Mouse (Mus musculus) embryonic fibroblast, embryonic 13.5 days (primary cell): Measurements from ENCODE around the gene Tmem164. TPM values are rescaled to one million over a fixed set of nuclear protein-coding genes. Genes with fewer than 3 reads are reported as not detected.

ENCODE experiments used
- H3K27ac ChIP-seq: 2 replicates; pipeline ENCODE4 v1.5.1; 2012; ENCODE audit warnings: low read length, control low read depth, inconsistent platforms; ENCODE audit not compliant: insufficient read depth
- H3K4me1 ChIP-seq: 2 replicates; pipeline ENCODE4 v1.6.1; 2011; ENCODE audit warnings: low read length; ENCODE audit not compliant: control insufficient read depth, insufficient read depth
- H3K4me3 ChIP-seq: 2 replicates; pipeline ENCODE4 v1.5.1; 2011; ENCODE audit warnings: mild to moderate bottlenecking, control low read depth, low read length; ENCODE audit not compliant: insufficient read depth
- CTCF ChIP-seq: IDR thresholded peaks from 2 replicates; pipeline ENCODE4 v1.5.1; 2011; ENCODE audit warnings: mild to moderate bottlenecking, control low read depth, low read length, moderate library complexity, borderline replicate concordance; ENCODE audit not compliant: insufficient read depth
- POLR2A ChIP-seq: IDR thresholded peaks from 2 replicates; pipeline ENCODE4 v1.6.1; 2011; ENCODE audit warnings: low read depth, mild to moderate bottlenecking, control low read depth, low read length, moderate library complexity
- polyA plus RNA-seq: library from polyadenylated mRNA; stranded (reverse); fragments of >200 nt; gene quantifications from 2 replicates; pipeline ENCODE4 v1.2.4, GENCODE M21; 2011; ENCODE audit warnings: low read depth; ENCODE audit not compliant: missing spikeins, insufficient read length

Tmem164 gene
- polyA plus RNA-seq, 1 experiment, result 68.6 TPM

DNA sequence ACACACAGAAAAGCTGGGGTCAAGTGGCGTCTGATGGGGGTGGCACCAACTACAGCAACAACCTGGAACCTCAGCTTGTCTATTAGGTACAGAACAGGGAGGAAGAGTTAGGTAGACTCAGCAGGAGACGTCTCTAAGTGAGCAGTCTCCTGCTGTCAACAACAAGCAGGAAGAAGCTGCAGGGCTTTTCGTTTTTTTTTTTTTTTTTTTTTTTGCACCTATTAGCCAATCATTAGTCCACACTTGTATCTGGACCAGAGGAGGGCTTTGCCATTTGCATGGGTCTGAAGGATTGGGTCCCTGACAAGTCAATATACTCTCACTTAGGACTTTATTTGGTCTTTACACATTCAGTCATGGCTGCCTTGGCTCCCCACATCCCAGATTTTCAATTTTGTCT lies 4.0 kb upstream of the Tmem164 start:
- Histone ChIP-seq H3K27ac (no peak overlapping the region), H3K4me3 (no peak overlapping the region)
- TF ChIP-seq POLR2A, result no peak
- no peak for TF ChIP-seq CTCF

DNA sequence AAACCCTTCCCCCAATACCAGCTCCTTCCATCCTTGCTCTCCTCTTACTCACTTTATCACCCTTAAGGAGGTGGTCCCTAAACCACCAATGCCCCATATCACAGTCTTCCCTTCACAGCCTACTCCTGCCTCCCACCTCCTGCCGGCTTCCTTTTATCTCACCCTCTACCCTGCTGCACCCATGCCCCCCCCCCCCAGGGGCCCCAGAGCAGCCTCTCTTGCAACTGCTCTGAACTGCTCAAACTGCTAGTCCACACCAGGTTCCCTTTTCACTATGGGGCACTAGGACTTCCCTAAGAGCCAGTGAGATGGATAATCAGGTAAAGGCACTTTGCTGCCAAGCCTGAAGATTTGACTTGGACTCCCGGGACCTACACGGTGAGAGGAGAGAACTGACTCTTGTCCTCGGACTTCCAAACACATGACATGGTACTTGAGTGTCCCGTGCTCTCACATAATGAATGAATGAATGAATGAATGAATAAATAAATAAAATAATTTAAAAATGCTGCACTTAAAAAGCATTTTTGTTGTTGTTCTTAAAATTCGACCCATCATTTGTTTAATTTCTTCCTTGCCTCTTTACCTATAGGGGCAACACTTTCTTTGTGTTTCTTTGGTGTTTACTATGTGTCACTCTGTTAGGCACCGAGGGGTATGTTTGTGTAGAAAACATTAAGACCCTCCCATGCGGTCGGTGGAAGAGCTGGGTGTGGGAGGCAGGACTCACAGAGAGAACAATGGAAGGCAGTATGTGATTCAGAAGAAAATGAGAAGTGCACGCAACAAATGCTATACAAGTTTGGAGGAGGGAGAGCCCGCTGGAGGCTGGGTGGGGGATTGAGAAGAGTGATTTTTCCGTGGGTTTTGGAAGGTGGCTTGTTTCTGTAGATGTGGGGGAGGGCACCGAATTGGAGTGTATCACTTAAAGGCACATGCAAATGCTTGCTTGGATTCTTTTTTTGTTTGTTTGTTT lies 2.4 kb upstream of the Tmem164 start:
- Histone ChIP-seq H3K4me1 (no peaks in the 10 kb centered on the region; the same call in 1 of the 2 replicates), H3K27ac (no peak overlapping the region)

More for the DNA sequence above, 4.0 kb upstream of the Tmem164 start:
- no peaks in the 10 kb centered on the region for H3K4me1 ChIP-seq

DNA sequence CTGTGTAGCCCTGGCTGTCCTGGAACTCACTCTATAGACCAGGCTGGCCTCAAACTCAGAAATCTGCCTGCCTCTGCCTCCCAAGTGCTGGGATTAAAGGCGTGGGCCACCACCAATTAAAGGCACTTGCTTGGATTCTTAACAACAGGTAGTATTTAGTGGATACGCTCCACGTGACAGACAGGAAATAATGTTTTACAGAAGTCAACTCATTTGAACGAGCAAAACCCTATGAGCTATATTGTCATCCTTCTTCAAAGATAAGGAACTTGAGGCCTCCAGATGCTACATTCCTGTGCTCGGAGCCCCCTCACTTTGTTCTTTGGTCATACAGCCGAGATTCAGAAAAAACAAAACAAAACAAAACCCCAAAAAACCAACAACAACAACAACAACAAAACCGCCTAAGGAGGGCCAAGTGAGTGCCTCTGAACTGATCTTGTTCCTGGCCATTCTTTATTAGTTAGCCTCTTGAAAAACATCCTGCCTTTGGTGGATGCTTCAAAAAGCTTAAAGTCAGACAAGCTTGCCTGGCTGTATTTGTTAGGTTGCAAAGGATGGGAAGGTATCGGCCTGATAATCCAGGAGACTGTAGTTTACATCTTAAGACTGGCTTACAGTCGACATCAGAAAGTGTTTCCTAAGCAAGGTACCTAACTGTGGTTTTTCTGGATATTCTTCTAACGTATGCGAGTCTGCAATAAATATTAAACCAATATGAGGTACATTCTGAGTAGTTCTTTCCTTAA lies 1.5 kb upstream of the Tmem164 start:
- peak overlapping the region; percentile 91 for H3K27ac ChIP-seq
- H3K4me1 ChIP-seq, result no peaks in the 10 kb centered on the region; the same call in 1 of the 2 replicates
- H3K4me3 ChIP-seq, result no peak overlapping the region
- TF ChIP-seq POLR2A, result no peak
- TF ChIP-seq CTCF, result no peak

More for the DNA sequence above, 2.4 kb upstream of the Tmem164 start:
- no peak for TF ChIP-seq POLR2A
- no peak for TF ChIP-seq CTCF
- no peak overlapping the region for H3K4me3 ChIP-seq

DNA sequence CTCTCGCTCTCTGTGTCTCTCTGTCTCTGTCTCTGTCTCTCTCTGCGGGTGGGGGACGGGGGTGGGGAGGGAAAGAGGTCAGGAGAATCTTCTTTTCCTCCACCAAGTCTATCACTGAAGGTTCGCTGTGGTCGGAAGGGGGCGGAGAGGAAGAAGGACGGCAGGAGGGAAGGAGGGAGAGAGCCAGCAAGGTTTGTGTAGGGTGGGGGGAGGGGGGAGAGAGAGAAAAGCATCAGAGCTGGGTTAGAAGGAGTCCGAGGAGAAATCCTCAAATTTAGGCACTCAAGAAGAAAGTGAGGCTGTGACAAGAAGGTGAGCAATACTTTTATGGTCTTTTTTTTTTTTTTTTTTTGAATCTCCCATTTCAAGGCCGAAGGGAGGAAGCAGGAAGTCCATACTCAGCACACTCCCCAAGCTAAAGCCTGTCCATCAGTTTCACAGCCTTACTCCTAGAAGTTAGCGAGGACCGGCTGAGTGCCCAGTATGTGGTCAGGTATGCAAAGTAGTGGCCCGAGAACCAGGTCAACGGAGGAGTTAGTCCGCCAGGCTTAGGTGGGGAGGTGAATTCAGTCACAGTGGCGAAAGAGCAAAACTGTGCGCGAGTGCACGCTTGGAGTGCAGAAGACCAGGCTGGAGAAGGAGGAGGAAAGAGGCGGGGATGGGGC lies 683 bp upstream of the Tmem164 start:
- Histone ChIP-seq H3K27ac (peak overlapping the region; percentile 91), H3K4me3 (peak overlapping the region; percentile 47), H3K4me1 (no peaks in the 10 kb centered on the region; the same call in 1 of the 2 replicates)
- no peak for TF ChIP-seq CTCF
- TF ChIP-seq POLR2A, result peak; percentile 84

DNA sequence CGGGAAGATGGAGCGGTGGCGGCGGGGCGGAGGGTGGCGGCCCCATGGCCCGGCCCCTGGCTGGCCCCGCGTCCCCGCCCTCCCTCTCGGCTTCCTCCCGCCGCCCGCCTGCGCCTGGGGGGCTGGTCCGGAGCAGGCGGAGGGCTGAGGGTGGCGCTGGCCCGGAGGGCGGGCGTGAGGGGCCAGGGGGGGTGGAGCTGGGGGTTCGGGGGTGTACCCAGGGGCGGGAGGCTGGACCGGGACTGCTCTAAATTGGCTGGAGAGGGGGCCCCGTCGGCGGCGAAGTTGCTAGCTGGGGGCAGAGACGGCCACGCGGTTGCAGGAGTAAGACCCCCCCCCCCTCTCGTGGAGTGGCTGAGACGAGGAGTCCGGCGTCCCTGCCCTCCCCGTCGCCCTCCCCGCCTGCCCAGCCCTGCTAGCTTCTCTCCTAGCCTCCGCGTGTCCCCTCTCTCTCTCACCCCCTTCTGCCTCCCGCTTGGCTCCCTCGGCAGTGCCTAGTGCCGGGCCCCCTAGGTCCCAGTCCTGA lies 473 bp downstream of the Tmem164 start:
- Histone ChIP-seq H3K4me1 (peaks cover 2% of the 10 kb centered on the region), H3K27ac (peak overlapping the region; percentile 89), H3K4me3 (peak overlapping the region; percentile 93)
- TF ChIP-seq POLR2A, result peak; percentile 58
- no peak for TF ChIP-seq CTCF

- Histone ChIP-seq H3K27ac (peak overlapping the region; percentile 78), H3K4me3 (peak overlapping the region; percentile 93), H3K4me1 (peaks cover 2% of the 10 kb centered on the region)
- no peak for TF ChIP-seq CTCF
- no peak for TF ChIP-seq POLR2A
Measured at GRCm38 (mm10) chrX:142682176-142682820, 1.1 kb downstream of the Tmem164 start.

DNA sequence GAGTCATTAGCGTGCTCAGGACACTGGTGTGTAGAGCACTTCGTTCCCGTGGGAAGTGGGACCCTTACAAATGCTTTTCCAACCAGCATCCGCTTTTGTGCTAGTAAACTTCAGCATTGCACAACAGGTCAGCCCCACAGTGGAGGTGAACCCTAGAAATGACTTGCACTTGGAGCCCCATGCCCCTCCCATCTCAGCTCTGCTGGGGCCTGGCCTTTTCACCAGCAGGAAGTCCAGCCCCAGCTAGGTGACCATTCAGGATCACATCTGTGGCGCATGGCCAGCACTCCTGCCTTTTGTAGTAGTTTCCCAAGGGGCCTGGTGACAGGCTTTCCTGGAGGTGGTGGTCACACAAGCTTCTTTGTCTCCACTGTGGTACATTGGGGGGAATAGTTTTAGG lies 1.8 kb downstream of the Tmem164 start:
- TF ChIP-seq POLR2A (no peak), CTCF (no peak)
- Histone ChIP-seq H3K4me3 (peak overlapping the region; percentile 93), H3K4me1 (peaks cover 4% of the 10 kb centered on the region), H3K27ac (0 out of 2 replicates have a peak overlapping the region, but pooled peaks have one; percentile 58)

DNA sequence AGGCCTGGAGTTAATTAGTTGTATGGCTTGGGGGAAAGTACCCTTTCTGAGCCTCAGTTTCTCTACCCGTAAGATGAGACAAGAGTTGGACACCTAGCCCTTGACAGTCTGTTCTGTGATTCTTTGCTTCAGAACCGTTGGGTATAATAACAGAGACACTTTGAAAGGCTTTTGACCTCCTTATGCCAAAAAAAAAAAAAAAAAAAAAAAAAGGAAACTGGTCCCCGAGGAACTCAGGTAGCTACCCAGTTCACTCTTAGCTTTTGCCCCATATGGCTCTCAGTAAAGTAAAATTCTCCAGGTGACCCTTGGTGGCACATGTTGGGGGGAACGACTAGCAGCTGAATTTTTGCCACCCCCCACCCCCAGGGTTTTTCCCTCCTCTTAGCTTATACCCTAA lies 3.5 kb downstream of the Tmem164 start:
- Histone ChIP-seq H3K4me3 (peak overlapping the region; percentile 93), H3K27ac (peak overlapping the region; percentile 43; the same call in 1 of the 2 replicates), H3K4me1 (peaks cover 4% of the 10 kb centered on the region)
- no peak for TF ChIP-seq CTCF
- no peak for TF ChIP-seq POLR2A

- Histone ChIP-seq H3K4me1 (peaks cover 4% of the 10 kb centered on the region), H3K27ac (peak overlapping the region; percentile 57), H3K4me3 (peak overlapping the region; percentile 24; the same call in 1 of the 2 replicates)
- TF ChIP-seq CTCF (no peak), POLR2A (no peak)
Measured at GRCm38 (mm10) chrX:142685676-142686075, 4.5 kb downstream of the Tmem164 start.
